Mouse (Mus musculus) layer of hippocampus, adult 11-12 months (tissue): ENCODE measurements around the gene Samd4.

Experiments used
- DNase-seq: peaks from one replicate; pipeline ENCODE4 v3.0.0; 2022; ENCODE audit warnings: low spot score

The Samd4 gene

DNA sequence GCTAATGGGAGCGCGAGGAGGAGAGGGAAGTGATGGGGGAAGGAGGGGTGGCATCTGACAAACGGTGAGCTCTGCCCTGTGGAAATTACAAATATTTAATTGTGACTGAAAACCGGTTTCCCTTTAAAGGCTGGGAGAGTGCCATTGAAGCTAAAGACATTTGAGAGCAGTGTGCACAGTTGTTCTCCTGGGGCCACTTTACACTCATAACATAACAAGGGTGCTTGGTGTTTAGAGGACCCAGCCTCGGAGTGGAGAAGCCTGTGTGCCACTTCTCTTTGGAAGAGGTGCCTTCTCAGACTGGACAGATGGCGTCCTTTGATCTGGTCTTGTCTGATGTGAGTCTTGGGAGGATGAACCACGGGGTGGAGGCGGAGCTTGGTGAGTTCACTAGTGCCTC, 26.2 kb downstream of the Samd4 start:
- no peak for DNase-seq

DNA sequence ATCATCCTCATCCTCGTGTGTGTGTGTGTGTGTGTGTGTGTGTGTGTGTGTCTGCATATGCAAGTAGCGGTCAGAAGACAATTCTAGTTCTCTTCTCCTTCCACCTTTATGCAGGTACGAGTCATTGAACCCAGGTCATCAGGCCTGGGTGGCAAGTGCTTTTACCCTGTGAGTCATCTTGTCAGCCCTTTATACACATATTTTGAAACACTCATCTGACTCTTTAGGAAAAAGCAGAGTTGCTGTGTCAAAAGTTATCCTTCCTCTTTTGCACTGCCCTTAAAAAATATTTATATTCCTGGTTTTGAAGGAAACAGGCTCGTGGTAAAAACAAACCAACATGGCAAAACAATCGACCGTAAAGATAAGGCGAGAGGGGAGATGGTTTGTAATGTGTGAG, 29.8 kb downstream of the Samd4 start:
- DNase-seq = no peak

DNA sequence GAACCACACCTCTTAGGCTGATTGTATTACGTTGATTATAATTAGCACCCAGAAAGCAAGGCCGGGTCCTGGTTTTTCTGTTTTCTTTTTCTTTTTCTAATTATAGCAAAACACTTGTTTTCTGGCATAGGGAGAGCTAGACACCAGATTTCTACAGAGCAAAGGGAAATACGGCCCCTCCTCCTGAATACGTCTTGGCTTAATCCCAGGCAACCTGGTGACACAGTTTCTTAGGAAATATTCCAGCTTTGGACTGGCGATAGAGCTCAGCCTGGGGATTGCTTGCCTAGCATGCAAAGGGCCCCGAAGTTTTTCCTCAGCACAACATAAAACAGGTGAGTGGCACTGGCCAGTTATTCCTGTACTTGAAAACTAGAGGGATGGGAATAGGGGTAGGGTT, 31.7 kb downstream of the Samd4 start:
- no peak for DNase-seq

GRCm38 (mm10) chr14:46915555-46915954, 32.9 kb downstream of the Samd4 start:
- DNase-seq = no peak

DNA sequence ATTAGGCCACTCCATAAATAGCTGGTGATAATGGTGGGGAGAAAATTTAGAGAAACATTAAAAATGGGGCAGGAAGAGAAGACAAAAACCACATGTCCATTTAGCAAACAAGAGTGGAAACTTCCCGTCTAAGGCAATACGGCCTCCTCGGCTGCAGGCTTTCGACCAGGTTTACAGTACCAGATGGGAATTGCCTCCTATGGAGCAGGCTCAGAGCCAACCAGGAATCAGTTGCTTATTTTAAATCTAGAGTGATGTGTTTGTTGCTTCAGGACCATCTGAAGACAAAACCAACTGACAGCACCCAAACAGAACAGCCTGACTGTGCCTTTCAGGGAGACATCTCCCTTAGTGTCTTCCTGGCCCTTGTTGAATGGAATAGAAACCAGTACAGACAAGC, 33.9 kb downstream of the Samd4 start:
- DNase-seq = no peak

GRCm38 (mm10) chr14:46917136-46917535, 34.5 kb downstream of the Samd4 start:
- no peak for DNase-seq

DNA sequence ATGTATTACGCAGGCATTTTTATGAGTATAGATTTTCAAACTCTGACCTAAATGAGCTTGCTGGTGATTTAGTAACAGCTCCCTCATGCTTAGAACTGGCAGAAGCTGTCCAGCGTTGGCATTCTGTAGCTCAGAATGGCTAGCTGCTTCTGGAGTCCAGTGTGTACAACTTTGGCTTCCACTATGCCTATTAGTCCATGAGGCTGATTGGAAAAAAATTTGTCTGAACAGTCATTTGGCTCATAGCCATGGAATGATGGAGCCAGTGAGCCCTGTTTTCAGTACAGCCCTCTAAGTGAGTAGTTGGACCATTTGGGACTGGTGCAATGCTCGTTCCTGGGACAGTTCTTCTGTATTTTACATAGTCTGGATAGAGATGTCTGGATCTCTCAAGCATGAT, 34.9 kb downstream of the Samd4 start:
- no peak for DNase-seq

DNA sequence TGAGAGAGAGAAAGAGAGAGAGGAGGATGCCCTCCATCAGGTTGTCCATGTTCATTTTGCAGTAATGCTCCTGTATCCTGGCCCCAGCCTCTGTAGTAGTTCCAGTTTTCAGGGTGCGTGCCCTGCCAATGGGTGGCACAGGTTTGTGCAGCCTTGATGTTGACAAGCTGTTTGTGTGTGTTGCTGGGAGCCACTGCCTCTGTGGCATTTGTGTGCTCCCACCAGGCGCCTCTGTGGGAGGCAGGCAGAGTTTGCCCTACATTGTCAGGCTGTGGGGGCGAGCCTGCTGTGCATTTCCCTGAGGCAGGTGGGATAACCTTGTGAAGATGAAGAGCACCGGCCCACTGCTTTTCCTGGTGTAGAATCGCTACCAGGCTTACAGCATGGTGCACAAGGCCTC, 37.8 kb downstream of the Samd4 start:
- no peak for DNase-seq

DNA sequence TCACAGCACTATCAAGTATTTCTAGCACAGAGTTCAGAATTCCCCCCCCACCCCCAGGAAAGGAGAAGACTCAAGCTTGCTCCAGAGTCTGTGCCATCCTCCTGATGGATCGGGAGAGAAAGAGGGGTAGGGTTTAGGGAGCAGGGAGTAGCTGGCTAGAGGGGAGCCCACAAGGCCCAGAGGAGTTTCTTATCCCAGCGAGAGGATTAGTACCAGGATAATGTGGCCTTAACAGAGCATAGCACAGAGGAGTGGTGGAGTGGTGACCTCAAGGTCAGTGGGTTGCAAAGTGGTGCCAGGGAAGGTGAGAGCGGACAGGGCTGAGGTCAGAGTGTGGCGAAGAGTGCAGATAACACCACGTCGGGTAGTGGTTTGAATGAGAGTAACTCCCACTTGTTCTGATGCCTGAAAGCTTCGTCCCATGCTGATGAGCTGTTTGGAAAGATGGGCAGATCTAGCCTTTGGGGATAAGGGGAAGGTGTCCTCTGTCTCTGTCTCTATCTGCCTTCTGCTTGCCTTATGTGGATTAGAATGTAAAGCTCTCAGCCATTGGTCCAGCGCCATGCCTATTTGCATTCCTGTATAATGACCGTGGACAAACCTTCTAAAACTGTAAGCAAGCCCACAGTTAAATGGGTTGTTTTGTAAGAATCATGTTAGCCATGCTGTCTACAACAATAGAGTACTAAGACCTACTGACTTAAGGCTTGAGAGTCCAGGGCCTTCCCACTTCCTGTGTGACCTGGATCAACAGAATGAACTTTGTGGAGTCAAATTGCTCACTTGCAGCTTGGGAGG, 38.7 kb downstream of the Samd4 start:
- DNase-seq = no peak

- DNase-seq = no peak
These were observed 41.3 kb downstream of the Samd4 start for GRCm38 (mm10) chr14:46923931-46924330.

DNA sequence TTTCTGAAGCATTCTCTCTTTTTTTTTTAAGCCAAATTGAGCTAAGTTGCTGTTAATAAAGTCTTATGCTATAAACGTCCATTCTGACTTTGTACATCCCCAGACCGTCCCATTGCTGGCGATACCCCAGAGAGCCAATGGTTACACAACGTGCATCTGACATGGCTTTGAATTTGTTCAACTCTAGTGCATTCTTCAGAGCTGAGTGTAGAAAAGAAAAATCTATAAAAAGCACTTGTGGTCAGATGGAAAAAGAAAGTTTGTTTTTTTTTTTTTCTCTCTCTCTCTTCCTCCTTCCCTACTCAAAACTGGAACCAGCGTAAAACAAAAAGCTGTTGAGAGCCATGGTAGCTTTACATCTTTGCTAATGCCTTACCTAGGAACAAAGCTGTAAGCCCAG, 41.8 kb downstream of the Samd4 start:
- DNase-seq = no peak

DNA sequence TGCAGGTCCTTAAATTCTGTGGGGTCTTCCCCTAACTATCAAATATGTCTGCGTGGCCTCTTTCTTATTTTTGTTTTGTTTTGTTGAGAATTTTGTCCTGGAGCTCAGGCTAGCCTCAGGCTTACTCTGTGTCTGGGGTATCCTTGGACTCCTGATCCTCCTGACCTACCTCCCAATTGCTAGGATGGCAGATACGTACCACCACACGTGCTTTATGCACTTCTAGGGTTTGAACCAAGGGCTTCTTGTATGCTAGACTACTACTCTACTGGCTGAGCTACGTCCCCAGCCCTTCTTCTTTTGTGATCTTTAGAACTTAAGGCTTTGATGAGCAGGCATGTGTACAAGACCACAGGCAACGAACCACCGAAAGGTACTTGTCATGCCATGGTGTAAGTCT, 45.9 kb downstream of the Samd4 start:
- no peak for DNase-seq

- no peak for DNase-seq
These were observed 49.5 kb downstream of the Samd4 start for GRCm38 (mm10) chr14:46932121-46932520.

GRCm38 (mm10) chr14:46932708-46933107, 50.1 kb downstream of the Samd4 start:
- no peak for DNase-seq

GRCm38 (mm10) chr14:46941077-46941476, 58.4 kb downstream of the Samd4 start:
- no peak for DNase-seq

DNA sequence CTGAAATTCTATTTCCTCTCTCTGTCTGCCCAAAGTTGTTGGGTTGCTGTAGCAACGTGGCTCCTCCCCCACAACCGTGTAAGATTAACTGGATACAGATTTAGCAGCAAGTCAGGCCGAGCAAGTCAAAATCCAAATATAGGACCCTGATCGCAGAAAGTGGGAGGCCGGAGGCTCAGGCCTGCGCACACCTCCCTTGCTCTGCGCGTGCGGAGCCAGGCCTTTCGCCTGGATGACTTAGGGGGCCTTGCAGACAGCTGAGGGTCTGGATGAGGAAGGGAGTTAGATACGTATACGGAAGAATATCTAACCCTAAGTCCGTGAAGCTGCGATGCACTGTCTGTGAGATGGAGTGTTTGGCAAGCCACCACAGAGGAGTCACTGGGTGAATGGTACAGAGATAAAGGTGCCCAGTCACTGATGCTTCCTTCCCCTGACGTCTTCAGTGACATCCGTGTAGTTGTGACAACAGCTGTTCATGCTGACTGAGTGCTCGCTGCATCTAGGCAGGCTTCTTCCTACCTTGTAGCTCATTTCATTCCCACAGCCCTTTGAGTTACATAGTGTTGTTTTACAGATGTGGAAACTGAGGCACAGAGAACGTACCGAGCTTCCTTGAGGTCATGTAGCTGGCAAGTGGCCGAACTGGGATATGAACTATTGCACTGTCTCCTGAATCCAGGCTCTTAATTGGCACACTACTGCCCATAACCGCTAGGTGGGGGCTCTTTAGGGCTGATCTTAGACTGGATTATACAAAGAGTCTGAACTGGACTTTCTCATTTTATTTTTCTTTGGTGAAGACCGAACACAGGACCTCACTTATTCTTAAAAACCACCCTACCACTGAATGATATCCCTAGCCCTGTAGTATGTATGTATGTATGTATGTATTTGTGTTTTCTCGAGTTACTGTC, 59.5 kb downstream of the Samd4 start:
- DNase-seq = peak; percentile 47

- no peak for DNase-seq
These were observed 61.8 kb downstream of the Samd4 start for GRCm38 (mm10) chr14:46944411-46944810.

DNA sequence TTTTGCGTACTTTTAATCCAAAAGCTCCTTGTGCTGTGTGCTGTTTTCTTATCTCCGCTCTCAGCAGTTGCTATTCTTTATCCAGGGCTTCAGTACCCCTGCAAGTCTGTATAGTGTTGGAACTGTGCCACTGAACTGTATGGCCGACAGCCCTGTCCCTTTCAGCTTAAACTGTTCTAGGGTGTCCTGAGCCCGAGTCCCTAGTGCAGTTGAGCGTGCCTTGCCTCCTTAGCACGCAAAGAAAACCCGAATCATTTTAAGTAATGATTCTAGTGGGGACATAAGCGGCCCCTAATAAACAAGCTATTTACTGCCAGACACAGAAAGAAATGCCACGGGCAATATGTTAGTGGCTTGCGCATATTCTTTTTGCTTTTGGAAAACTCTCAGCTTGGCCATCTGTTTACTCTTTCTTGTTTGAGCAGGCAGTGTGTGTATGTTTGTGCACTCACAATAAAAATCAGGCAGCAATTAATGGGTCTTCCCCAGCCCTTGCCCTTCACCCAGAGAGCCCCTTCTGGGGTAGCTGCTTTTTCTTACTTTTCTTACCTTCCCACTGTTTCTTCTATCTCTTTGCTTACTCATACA, 63.3 kb downstream of the Samd4 start:
- no peak for DNase-seq

DNA sequence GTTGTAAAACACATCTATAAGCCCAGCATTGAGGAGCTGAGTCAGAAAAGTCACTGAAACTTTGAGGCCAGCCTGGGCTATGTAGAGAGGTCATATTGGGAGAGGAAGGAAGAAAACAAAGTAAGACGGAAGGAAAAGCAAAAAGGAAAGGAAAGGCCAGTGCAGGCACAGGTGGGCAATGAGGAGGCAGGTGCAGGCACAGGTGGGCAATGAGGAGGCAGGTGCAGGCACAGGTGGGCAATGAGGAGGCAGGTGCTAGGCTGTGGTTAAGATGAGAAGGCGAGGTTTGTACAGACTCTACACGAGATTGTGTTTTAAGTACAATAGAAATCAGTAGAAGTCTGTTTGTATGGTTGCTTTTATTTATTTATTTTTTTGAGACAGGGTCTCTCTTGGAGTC, 65.0 kb downstream of the Samd4 start:
- DNase-seq = no peak

DNA sequence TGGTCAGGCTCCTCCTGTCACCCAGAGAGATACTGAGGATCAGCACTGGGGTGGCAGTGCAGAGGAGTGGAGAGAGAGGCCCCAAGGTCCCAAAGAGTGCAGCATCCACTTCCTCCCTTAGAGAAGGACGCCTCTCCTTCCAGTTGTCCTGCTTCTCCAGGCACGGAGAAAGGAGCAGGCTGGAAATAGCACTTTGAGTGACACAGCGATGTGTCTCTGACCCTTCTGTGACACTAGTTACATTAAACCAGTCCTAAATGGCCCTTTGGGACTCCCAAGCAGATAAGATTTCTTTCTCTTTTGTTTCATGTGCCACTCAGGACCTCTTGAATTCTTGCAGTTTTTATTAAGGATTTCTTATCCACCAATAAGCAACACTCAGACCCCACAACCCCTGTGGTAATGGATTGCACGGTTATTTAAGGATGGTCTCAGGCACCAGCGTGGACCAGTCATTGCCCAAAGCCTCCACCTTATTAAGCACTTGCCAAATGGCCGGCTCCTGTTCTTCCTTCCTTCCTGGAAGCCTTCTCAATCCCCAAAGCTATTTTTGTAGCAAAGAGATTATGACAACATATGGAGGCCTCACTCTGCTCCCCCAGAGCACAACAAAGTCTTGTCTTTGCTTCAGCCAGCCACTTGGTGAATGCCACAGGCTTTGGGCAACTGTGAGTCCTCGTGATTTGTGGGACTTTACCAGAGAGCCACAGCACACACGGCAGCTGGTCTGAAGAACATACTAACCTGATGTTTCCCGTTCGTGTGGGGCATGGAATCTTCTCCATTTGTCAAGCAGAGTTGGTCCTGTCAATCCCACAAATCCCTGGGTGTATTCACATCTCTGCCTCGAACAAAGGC, 68.1 kb downstream of the Samd4 start:
- DNase-seq = no peak

DNA sequence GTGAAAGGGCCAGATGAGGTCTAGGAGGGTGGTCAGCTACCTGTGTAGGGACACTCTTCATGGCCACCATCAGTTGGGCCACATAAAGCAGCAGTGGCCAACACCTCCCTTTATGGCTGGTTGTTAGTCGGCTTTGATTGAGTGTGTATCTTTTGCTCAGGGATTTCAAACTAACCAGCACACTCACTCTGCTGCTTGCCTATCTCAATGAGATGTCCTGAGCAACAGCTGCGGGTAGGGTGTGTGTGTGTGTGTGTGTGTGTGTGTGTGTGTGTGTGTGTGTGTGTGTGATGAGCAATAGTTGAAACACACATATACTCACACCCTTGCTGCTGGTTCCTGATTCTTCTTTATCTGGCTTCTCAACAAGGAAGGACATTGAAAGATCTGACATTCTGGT, 69.6 kb downstream of the Samd4 start:
- DNase-seq = no peak

- DNase-seq = no peak
These were observed 72.5 kb downstream of the Samd4 start for GRCm38 (mm10) chr14:46955109-46955508.
